Mouse (Mus musculus) cerebral cortex, adult 2 months (tissue): ENCODE results near the gene Ydjc.

ENCODE experiments used
- WGBS: fragments of 180-500 bp; shearing (Covaris S2); methylation state at CpG from one replicate; pipeline ENCODE4 v1.1.7; 2018; 5-methylcytosine and 5-hydroxymethylcytosine counted together

The Ydjc gene

DNA sequence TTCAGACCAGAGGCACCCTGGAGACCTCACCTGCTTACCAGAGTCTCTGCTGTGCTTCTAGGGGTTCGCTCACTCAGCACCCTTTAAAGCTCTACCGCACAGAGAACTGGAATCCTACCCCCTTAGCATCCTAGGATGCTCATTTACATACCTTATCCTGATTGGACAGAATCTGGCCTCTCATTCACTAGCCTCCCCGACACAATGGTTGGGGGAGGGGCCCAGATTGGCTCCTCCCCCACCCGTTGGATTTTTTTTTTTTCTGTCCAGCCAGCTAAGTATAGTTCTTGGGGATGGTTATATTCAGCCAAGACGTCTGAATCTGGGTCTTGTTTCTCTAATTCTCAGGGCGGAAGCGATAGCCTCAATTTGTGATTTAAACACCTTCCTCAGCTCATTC is at the start of gene Ydjc:
Gene Ydjc, plus strand, starts transcription at position 283 of the 400 bp plus-strand sequence.
- 36% methylated on average over 7 of the region's 7 CpGs for WGBS

DNA sequence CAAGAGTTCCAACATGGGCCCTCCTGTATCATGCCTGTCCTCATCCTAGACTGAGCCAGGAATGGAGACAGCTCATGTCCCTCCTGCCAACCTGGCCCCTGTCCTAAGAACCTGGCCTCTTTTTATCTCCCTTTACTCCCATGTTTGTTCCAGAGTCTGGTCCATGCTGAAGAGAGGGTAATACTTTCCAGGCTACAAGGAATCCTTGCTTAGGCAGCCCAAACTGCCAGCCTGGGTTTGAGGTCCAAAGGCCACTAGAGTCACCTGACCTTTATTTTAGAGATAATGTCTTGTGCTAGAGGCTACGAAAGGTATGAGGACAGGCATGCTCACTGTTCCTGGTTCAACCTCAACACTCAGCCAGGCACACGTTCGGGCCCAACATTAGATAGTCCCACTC is 47.5 kb upstream of the Ydjc start:
- 97% methylated on average over 3 of the region's 3 CpGs for WGBS

DNA sequence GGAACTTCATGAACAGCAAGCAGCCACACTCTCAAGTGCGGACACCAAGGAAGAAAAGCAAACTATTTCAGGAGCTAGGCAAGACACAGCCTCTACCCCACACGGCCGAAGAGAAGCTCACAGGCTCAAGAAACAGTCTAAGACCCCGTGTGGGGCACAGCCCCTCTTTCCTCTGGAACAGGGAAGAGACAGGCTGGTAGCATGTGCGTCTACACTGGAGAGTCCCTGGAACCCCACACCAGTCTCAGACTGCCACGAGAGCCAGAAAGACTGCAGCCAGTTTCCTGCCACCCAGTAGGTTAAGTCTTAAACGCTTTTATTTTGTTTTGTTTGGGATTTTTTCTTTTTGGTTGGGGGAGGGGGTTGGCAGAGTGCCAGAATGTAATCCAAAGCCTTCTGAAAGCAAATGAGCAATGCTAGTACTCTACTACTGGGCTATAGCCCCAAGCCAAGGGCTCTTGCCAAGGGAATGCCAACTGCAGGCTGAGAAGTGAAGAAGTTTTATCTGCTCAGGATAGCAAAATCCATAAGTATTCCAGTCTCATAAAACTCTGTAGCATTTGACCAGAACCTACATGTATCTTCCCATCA is 41.7 kb upstream of the Ydjc start:
- WGBS = 49% methylated on average over 7 of the region's 7 CpGs

DNA sequence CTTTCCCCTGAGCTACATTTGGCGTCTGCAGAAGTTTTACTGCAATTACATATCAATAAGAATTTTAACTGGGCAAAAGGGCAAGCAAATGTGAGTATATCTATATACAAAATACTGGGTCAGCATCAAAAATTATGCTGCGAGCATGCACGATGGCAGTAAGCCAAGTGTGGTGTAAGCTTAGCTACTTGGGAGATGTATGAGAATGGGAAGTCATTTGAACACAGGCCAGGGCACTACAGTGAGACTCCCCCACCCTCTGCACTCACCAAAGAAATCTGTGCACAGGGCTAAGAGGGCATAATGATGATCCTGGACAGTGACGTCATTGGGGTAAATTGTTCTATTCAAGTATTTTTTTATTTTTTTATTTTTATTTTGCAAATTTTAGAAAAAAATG is 39.8 kb upstream of the Ydjc start:
- 69% methylated on average over 4 of the region's 4 CpGs for WGBS

GRCm38 (mm10) chr16:17110771-17111743 is 33.4 kb upstream of the Ydjc start, which contains the start of gene Ppil2:
Ppil2 (minus strand) TSS chr16:17111257.
- 8% methylated on average over 38 of the region's 38 CpGs for WGBS

GRCm38 (mm10) chr16:17117309-17117799 is 27.1 kb upstream of the Ydjc start:
- 82% methylated on average over 5 of the region's 5 CpGs for WGBS

- WGBS = 39% methylated on average over 14 of the region's 14 CpGs
These were observed 22.9 kb upstream of the Ydjc start for GRCm38 (mm10) chr16:17121569-17121968.

DNA sequence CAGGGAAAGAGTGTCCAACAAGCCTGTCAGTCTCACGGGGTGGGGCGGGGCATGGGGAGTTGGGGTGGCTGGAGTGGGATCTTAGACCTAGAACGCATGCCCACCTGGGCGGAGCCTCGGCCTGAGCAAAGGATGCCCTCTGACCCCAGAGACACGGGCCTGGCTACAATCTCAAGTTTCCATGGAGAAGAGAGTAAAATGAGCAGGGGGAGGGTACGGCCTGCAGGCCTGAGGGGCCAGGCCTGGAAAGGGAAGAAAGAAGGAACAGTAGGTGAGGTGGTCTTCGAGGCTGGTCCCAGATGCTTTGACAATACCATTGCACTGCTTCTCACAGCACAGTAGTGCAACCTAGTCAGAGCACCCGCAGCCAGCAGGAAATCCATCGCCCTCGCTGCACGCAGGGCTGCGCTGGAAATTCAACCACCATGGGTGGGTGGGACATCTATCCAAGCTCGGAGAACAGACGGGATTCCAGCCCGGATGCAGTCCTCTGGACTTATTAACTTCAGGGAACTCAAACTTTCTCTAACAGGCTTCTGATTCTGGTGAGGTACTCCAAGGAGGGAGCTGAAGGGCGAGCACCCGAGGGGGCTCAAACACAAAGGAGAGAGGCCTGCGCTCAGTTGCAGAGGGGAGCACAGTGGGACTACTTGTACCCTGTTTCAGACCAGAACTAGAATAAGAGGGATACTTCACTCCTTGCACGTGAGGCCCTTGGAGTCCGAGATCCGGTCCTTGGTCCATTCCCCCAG is 20.1 kb upstream of the Ydjc start:
- WGBS = 38% methylated on average over 22 of the region's 22 CpGs

GRCm38 (mm10) chr16:17124871-17125520 is 19.4 kb upstream of the Ydjc start, which contains the start of gene 2610318N02Rik:
2610318N02Rik (minus strand) TSS chr16:17125167.
- 9% methylated on average over 25 of the region's 25 CpGs for WGBS

- WGBS = 100% methylated on average over 1 of the region's 1 CpGs
These were observed 17.1 kb upstream of the Ydjc start for GRCm38 (mm10) chr16:17127292-17127691.

- 5% methylated on average over 43 of the region's 43 CpGs for WGBS
These were observed 13.0 kb upstream of the Ydjc start for GRCm38 (mm10) chr16:17131191-17132088.

DNA sequence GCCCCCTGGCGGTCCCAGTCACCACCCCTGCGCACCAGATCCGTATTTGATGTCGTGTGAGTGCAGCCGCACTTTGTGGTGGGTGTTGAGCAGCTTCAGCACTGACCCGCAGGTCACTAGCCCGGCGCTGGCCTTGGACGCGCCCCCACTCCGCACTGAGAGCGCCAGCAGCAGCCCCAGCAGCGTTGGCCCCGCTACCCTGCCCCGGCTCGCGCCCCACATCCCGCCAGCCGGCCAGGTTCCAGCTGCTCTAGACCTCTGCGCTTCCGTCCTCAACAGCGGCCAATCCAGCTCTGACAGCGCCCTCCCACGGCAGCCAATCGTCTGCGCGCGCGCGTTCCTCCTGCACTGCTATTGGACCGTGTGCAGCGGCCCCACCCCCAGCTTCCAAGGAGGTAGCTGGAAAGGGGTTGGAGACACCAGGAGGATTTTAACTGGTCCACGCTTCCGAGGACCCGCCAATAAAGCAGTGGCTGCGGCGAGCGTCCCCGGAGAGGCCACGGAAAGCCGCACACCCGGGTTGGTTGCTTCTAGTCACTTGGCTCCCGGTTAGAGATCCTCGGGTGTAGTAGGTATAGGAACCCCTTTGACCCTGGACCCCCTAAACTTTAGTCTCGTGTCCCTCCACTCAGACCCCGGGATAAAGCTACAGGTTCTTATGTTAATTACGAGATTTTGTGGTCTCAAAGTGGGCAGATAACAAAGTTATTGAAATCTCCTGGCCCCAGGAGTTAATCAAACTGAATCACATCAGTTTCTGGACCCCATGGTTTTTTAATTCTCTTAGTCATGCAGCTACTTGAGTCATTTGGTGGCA is 12.1 kb upstream of the Ydjc start, which contains the start of gene Sdf2l1:
Gene Sdf2l1, minus strand, starts transcription at position 295 of the 817 bp plus-strand sequence.
- WGBS = under 1% methylated on average over 47 of the region's 47 CpGs

- 34% methylated on average over 7 of the region's 7 CpGs for WGBS
These were observed 11.6 kb upstream of the Ydjc start for GRCm38 (mm10) chr16:17132906-17133200.

DNA sequence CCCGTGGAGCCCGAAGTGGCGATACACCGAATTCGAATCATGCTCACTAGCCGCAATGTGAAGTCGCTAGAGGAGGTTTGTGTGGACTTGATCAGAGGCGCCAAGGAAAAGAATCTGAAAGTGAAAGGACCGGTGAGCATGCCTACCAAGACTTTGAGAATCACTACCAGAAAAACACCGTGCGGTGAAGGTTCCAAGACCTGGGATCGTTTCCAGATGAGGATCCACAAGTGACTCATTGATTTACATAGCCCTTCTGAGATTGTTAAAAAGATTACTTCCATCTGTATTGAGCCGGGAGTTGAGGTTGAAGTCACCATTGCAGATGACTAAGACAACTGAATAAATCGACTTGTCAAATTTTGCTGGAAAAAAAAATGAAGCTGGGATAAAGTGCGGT is 7.1 kb upstream of the Ydjc start:
- 84% methylated on average over 15 of the region's 15 CpGs for WGBS

DNA sequence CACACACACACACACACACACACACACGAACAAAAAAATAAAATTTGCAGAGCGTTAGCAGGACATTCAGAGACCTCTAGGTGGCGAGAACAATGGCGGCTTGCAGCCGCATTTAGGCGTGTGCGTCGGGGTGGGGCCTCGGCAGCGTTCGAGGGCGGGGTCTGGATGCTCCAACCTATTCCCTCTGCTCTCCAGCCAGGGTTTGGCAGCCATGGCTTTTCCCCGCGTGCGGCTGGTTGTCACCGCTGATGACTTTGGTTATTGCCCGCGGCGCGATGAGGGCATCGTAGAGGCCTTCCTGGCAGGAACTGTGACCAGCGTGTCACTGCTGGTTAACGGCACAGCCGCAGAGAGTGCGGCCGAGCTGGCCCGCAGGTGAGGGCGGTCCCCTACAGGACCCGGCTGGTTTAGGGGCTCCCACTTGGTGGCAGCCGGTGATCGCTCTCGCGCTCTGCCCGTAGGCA is 2.4 kb downstream of the Ydjc start, which contains the start of gene Ccdc116:
Gene Ccdc116, minus strand, starts transcription at position 458 of the 464 bp plus-strand sequence.
- under 1% methylated on average over 34 of the region's 34 CpGs for WGBS

DNA sequence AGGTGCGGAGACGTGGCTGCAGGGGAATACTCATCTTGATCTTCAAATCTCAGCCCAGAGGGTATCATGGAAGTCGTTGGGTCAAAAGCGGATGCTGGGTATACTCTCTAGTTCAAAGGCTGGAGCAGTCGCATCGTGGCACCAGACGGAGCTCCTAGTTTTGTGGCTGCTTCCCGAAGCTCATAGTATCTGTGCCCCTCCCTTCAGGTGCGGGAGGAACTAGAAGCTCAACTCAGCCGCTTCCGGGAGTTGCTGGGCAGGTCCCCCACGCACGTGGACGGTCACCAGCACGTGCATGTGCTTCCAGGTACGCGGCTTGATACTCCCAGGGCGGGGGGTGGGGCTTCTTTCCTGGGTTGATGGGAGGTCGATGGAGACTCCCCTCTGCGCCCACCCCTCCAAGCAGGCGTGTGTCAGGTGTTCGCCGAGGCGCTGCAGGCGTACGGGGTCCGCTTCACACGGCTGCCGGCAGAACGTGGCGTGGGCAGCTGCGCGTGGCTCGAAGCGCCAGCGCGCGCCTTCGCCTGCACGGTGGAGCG is 3.0 kb downstream of the Ydjc start:
- 2% methylated on average over 41 of the region's 41 CpGs for whole genome bisulfite sequencing

- WGBS = 22% methylated on average over 16 of the region's 16 CpGs
These were observed 3.7 kb downstream of the Ydjc start for GRCm38 (mm10) chr16:17148084-17148483.

DNA sequence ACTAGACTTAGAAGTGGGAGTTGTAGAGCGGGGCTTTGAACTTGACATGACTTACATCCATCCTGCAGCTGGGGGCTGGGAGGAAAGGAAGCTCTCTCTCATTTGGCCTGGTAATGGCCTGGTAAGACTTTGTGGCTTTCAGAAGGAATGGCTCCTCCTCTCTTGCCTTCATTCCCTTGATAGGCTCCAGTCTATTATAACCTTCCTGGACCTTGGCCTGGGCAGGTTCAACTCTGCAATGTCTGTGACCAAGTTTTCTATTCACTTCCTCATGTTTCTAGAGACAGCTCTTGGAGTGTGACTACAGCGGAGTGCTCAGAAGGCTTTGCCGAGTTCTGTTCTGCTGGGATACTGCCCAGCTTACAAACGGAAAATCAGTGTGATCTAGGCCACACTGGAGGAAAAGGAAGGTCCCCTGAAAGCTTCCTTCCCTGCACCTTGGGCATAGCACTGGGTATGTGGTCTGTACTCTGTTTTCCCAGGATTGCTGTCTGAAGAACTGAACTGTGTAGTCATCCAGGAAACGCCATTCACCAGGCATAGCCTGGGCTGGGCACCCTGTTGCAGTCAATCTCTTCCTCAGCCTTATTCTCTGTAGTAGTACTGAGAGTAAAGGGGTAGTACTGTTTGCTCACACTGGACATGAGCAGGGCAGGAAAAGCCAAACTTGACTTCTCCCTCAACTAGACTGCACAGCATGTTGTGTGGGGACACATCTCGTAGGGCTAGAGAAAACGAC is 6.3 kb downstream of the Ydjc start:
- 71% methylated on average over 7 of the region's 7 CpGs for WGBS
